Mouse (Mus musculus) left cerebral cortex, adult 9 months (tissue): ENCODE measurements at regions not wholly inside any gene's neighbourhood (a gene's known extent, or its start where the extent isn't known, plus 50 kb on each side); places are given as distances from the start of the nearest gene placed in this dataset.

Source experiments
- DNase-seq, 2 experiments: peaks; one replicate each; pipeline ENCODE4 v3.0.0; 2022; ENCODE audit warnings: low spot score in 2 of 2

GRCm38 (mm10) chr4:140320120-140320921 is 73.7 kb upstream of the Igsf21 start:
- no peak for DNase-seq

GRCm38 (mm10) chr4:140312635-140313034 is 66.1 kb upstream of the Igsf21 start:
- DNase-seq: no peak

GRCm38 (mm10) chr4:140307481-140307880 is 60.9 kb upstream of the Igsf21 start:
- DNase-seq: no peak

DNA sequence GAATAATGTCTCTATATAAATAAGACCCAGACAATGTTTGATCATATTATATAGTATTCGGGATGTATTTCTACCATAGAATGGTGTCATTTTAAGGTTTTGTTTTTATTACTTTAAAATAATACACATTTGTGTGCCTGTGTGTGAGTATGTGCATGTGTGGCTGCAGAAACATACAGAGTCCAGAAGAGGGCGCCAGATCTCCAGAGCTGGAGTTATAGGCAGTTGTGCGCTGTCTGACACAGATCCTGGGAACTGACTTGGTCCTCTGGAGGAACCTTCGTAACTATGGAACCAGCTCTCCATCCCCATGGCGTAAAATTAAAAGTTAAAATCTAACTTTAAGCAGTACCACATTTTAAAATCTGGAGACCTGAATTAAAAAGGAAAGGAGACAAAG is 58.4 kb upstream of the Igsf21 start:
- DNase-seq: no peak

GRCm38 (mm10) chr4:140301661-140302060 is 55.1 kb upstream of the Igsf21 start:
- peak in 1 of 2 experiments; percentile 43 for DNase-seq

DNA sequence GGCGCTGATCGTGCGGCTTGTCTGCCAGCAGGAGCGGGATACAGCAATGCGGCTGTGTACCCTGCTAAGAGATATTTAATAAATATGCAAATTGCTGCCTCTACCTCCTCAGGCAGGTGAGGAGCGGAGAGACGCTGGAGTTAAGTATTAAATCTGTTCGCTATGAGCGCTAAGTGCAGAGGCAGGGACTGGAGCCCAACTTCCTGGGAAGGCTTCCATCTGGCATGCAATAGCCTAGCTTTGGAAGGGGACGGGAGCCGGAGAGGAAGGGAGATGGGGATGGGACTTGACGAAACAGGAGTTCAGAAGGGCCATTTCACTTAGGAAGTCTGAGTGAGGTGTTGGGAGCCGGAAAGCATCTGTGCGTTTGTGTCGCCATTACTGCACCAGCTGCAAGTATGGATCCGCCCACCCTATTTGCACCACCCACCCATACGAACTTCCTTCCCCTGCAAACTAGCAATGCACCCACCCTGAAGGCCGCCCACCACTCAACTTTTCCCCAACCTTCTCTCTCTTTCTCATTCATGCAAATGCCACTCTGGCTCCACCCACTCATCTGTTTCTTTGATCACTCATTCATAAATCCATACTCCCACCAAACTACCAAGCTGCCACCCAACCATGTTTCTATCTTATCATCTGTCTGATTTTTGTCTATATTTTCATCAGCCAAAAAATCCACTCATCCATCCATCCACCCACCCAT is 51.5 kb upstream of the Igsf21 start:
- DNase-seq: peak in 1 of 2 experiments; percentile 47
